Mouse (Mus musculus) heart, adult 18-20 months (tissue): Measurements from ENCODE around the gene Oosp1. TPM values are rescaled to one million over a fixed set of nuclear protein-coding genes. Genes with fewer than 3 reads are reported as not detected.

ENCODE experiments used
- DNase-seq, 2 experiments: peaks; one replicate each; pipeline ENCODE4 v3.0.0; 2021 to 2022; ENCODE audit warnings: mixed read lengths in 1 of 2
- long read RNA-seq, 2 experiments: library from polyadenylated mRNA; stranded (forward); transcript quantifications; one replicate each; pipeline ENCODE4 v2.0.0; 2021
- total RNA-seq, 2 experiments: library from RNA; stranded (reverse); gene quantifications; 2 replicates each; pipeline ENCODE4 v1.2.3; 2021

Oosp1 gene
- total RNA-seq: not detected
- long read RNA-seq, experiment 1: 0 reads
- long read RNA-seq, experiment 2: 0 reads

GRCm38 (mm10) chr19:11690839-11691238 is at the start of gene Oosp1:
Gene Oosp1, minus strand, starts transcription at chr19:11691150.
- no peak for DNase-seq

GRCm38 (mm10) chr19:11736455-11736854 is 45.5 kb upstream of the Oosp1 start:
- DNase-seq: no peak

GRCm38 (mm10) chr19:11730278-11730677 is 39.3 kb upstream of the Oosp1 start:
- DNase-seq: no peak

- DNase-seq: no peak
These were observed 36.4 kb upstream of the Oosp1 start for GRCm38 (mm10) chr19:11727304-11727703.

GRCm38 (mm10) chr19:11725915-11726314 is 35.0 kb upstream of the Oosp1 start:
- DNase-seq: no peak

- no peak for DNase-seq
These were observed 33.3 kb upstream of the Oosp1 start for GRCm38 (mm10) chr19:11724275-11724674.

- DNase-seq: no peak
These were observed 32.9 kb upstream of the Oosp1 start for GRCm38 (mm10) chr19:11723870-11724269.

- DNase-seq: no peak
These were observed 29.1 kb upstream of the Oosp1 start for GRCm38 (mm10) chr19:11720071-11720470.

GRCm38 (mm10) chr19:11712451-11712850 is 21.5 kb upstream of the Oosp1 start:
- no peak for DNase-seq

GRCm38 (mm10) chr19:11698342-11698741 is 7.4 kb upstream of the Oosp1 start:
- DNase-seq: peak in 1 of 2 experiments; percentile 2

- no peak for DNase-seq
These were observed 5.8 kb upstream of the Oosp1 start, which contains the start of gene Oosp3 for GRCm38 (mm10) chr19:11696755-11697154. Gene Oosp3, plus strand, starts transcription at chr19:11697055.

GRCm38 (mm10) chr19:11691454-11691853 is 504 bp upstream of the Oosp1 start:
- no peak for DNase-seq

GRCm38 (mm10) chr19:11661562-11661961 is 29.4 kb downstream of the Oosp1 start:
- no peak for DNase-seq

GRCm38 (mm10) chr19:11660459-11660858 is 30.5 kb downstream of the Oosp1 start, which contains the start of gene Oosp2:
Gene Oosp2, minus strand, starts transcription at chr19:11660559.
- DNase-seq: no peak

GRCm38 (mm10) chr19:11659142-11659541 is 31.8 kb downstream of the Oosp1 start:
- DNase-seq: no peak

- DNase-seq: no peak
These were observed 41.4 kb downstream of the Oosp1 start for GRCm38 (mm10) chr19:11649564-11649963.

- no peak for DNase-seq
These were observed 44.8 kb downstream of the Oosp1 start for GRCm38 (mm10) chr19:11646166-11646565.

- DNase-seq: no peak
These were observed 50.2 kb downstream of the Oosp1 start, which contains the start of gene Ms4a3 for GRCm38 (mm10) chr19:11640732-11641131. Gene Ms4a3, minus strand, starts transcription at chr19:11640851.

- DNase-seq: no peak
These were observed 51.9 kb downstream of the Oosp1 start for GRCm38 (mm10) chr19:11639038-11639437.

GRCm38 (mm10) chr19:11635572-11635971 is 55.4 kb downstream of the Oosp1 start:
- DNase-seq: no peak

- no peak for DNase-seq
These were observed 56.6 kb downstream of the Oosp1 start for GRCm38 (mm10) chr19:11634330-11634729.

GRCm38 (mm10) chr19:11633732-11634131 is 57.2 kb downstream of the Oosp1 start:
- no peak for DNase-seq

- DNase-seq: no peak
These were observed 65.7 kb downstream of the Oosp1 start for GRCm38 (mm10) chr19:11625231-11625630.

GRCm38 (mm10) chr19:11624800-11625199 is 66.2 kb downstream of the Oosp1 start:
- no peak for DNase-seq

GRCm38 (mm10) chr19:11623551-11623950 is 67.4 kb downstream of the Oosp1 start, which contains the start of gene Ms4a2:
Gene Ms4a2, minus strand, starts transcription at chr19:11623719.
- no peak for DNase-seq
